Mouse (Mus musculus): ENCODE measurements around the gene Gm20388.

DNA sequence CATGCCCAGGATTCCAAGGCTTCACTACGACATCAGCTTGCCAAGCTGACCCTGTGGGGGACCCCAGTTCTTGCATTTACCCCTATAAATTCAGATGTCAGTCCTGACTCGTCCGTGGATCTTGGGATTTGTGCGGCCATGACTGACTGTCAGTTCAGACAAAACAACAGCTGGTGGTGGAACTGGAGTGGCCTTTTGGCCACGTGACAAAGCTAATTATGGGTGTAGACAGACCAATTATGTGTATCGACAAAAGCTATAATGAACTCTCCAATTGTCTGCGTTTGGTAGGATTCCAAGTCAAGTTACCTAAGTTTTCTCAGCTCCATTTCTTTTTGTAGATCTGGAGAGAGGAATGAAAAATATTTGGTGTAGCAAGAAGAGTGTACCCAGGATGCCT is 4259.1 kb downstream of the Gm20388 start:
- TF ChIP-seq EP300 (IDR thresholded peaks at IDR 0.05; ENCODE audit: low read depth) (no peak), CTCF (IDR thresholded peaks at IDR 0.05; ENCODE audit: low read depth) (no peak)

All from liver, embryonic 14.5 days (tissue).